Mouse (Mus musculus): ENCODE results near the gene Cacna1d. TPM values are rescaled to one million over a fixed set of nuclear protein-coding genes. Genes with fewer than 3 reads are reported as not detected.

Cacna1d gene
- polyA plus RNA-seq, 2 experiments, result 4.9 to 13.0 TPM

DNA sequence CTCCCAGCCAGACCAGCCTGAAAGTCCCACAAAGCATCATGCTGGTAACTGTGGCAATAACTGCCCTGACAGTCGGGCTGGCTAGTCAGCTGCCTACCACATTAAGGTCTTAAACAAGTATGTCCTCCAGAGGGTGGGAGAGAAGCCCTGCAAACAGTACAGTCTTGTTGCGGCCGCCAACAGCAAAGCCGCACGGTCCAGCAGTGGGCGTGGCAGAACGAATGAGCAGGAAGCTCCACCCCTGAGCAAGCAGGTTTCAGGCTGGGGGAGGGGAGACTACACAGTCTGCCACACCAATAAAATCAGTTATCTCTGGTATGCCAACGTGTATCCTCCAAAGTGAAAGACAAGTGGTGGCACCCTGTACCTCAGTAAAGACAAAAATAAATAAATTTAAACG is 61.6 kb downstream of the Cacna1d start:
- TF ChIP-seq POLR2A (IDR thresholded peaks at IDR 0.05; ENCODE audit: borderline replicate concordance, extremely low read depth, insufficient read depth, insufficient read length), result no peak
- H3K4me2 ChIP-seq (replicated peaks; ENCODE audit: low read depth, low read length, severe bottlenecking), result no peak overlapping the region
- no peak overlapping the region for H3K27ac ChIP-seq (replicated peaks; ENCODE audit: low read depth, low read length)
- H3K36me3 ChIP-seq (ENCODE audit: control insufficient read depth, insufficient read depth, low read length), result no peaks in the 10 kb centered on the region
- H3K9me3 ChIP-seq (ENCODE audit: control insufficient read depth, low read length), result no peaks in the 10 kb centered on the region
- no peaks in the 10 kb centered on the region for H3K27me3 ChIP-seq (ENCODE audit: control insufficient read depth, insufficient read depth, low read length)
- WGBS, result 61% methylated on average over 9 of the region's 9 CpGs
- DNase-seq (ENCODE audit: low spot score), result no peak
- no peak overlapping the region for H3K9ac ChIP-seq (ENCODE audit: low read depth, low read length, severe bottlenecking)
- H3K4me1 ChIP-seq (ENCODE audit: control insufficient read depth, insufficient read depth, low read length), result peaks cover 6% of the 10 kb centered on the region
- ATAC-seq (ENCODE audit: low FRiP score, low read depth), result no peak
- H3K4me3 ChIP-seq (replicated peaks; ENCODE audit: low read length), result no peak overlapping the region

DNA sequence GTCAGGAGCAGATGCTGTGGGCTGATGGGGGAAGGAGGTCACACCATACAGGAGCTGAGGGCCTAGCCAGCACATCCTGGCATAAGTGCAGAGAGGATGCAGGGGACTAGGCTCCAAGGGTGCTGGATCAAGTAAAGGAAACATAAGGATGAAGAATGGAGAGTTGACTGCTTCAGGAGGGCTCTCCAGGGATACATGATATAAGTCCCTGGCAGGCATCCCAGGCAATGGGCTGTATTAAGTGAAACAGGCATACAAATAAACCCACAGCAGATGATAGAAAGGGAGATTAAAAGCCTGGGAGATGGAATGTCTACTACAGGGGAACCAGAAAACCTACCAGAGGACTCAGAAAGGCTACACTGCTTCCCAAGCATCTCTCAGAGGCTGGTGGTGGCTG is 62.5 kb downstream of the Cacna1d start:
- no peak for TF ChIP-seq POLR2A (IDR thresholded peaks at IDR 0.05; ENCODE audit: borderline replicate concordance, extremely low read depth, insufficient read depth, insufficient read length)
- ATAC-seq (ENCODE audit: low FRiP score, low read depth) (peak; percentile 68; the same call in 1 of the 2 replicates), DNase-seq (ENCODE audit: low spot score) (peak; percentile 77)
- H3K9me3 ChIP-seq (ENCODE audit: control insufficient read depth, low read length), result no peaks in the 10 kb centered on the region
- H3K36me3 ChIP-seq (ENCODE audit: control insufficient read depth, insufficient read depth, low read length), result no peaks in the 10 kb centered on the region
- peaks cover 6% of the 10 kb centered on the region for H3K4me1 ChIP-seq (ENCODE audit: control insufficient read depth, insufficient read depth, low read length)
- no peak overlapping the region for H3K9ac ChIP-seq (ENCODE audit: low read depth, low read length, severe bottlenecking)
- no peak overlapping the region for H3K27ac ChIP-seq (replicated peaks; ENCODE audit: low read depth, low read length)
- H3K4me3 ChIP-seq (replicated peaks; ENCODE audit: low read length), result no peak overlapping the region
- H3K4me2 ChIP-seq (replicated peaks; ENCODE audit: low read depth, low read length, severe bottlenecking), result no peak overlapping the region
- H3K27me3 ChIP-seq (ENCODE audit: control insufficient read depth, insufficient read depth, low read length), result no peaks in the 10 kb centered on the region

DNA sequence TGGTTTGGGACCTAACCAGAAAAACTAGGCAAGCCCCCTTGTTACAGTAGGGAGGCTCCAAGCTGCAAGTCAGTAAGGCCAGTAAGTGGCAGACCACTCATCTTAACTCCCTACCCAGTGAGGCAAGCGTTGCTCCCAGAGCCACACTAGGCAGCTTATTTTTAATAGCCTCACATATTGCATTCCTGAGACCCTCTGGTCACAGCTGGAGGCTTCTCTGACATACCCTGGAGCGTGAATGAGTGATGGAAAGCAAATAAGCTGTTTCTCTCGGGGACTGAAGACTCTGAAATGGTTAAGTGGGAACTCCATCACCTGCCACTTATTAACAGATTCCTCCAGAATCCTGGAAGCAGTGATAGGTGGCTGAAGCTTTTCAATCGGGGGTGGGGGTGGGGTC is 65.4 kb downstream of the Cacna1d start:
- DNase-seq (ENCODE audit: low spot score) (no peak), ATAC-seq (ENCODE audit: low FRiP score, low read depth) (no peak)
- H3K4me3 ChIP-seq (replicated peaks; ENCODE audit: low read length), result no peak overlapping the region
- no peaks in the 10 kb centered on the region for H3K27me3 ChIP-seq (ENCODE audit: control insufficient read depth, insufficient read depth, low read length)
- H3K36me3 ChIP-seq (ENCODE audit: control insufficient read depth, insufficient read depth, low read length), result no peaks in the 10 kb centered on the region
- no peak overlapping the region for H3K9ac ChIP-seq (ENCODE audit: low read depth, low read length, severe bottlenecking)
- no peak overlapping the region for H3K27ac ChIP-seq (replicated peaks; ENCODE audit: low read depth, low read length)
- H3K9me3 ChIP-seq (ENCODE audit: control insufficient read depth, low read length), result no peaks in the 10 kb centered on the region
- no peak for TF ChIP-seq POLR2A (IDR thresholded peaks at IDR 0.05; ENCODE audit: borderline replicate concordance, extremely low read depth, insufficient read depth, insufficient read length)
- peaks cover 6% of the 10 kb centered on the region for H3K4me1 ChIP-seq (ENCODE audit: control insufficient read depth, insufficient read depth, low read length)
- 16% methylated on average over 4 of the region's 4 CpGs for WGBS
- no peak overlapping the region for H3K4me2 ChIP-seq (replicated peaks; ENCODE audit: low read depth, low read length, severe bottlenecking)

GRCm38 (mm10) chr14:30425175-30425574 is 66.1 kb downstream of the Cacna1d start:
- H3K27ac ChIP-seq (replicated peaks; ENCODE audit: low read depth, low read length), result no peak overlapping the region
- peaks cover 6% of the 10 kb centered on the region for H3K4me1 ChIP-seq (ENCODE audit: control insufficient read depth, insufficient read depth, low read length)
- H3K27me3 ChIP-seq (ENCODE audit: control insufficient read depth, insufficient read depth, low read length), result no peaks in the 10 kb centered on the region
- H3K4me3 ChIP-seq (replicated peaks; ENCODE audit: low read length), result no peak overlapping the region
- no peak for ATAC-seq (ENCODE audit: low FRiP score, low read depth)
- no peaks in the 10 kb centered on the region for H3K9me3 ChIP-seq (ENCODE audit: control insufficient read depth, low read length)
- TF ChIP-seq POLR2A (IDR thresholded peaks at IDR 0.05; ENCODE audit: borderline replicate concordance, extremely low read depth, insufficient read depth, insufficient read length), result no peak
- DNase-seq (ENCODE audit: low spot score), result no peak
- WGBS, result 64% methylated on average over 6 of the region's 6 CpGs
- H3K9ac ChIP-seq (ENCODE audit: low read depth, low read length, severe bottlenecking), result no peak overlapping the region
- no peaks in the 10 kb centered on the region for H3K36me3 ChIP-seq (ENCODE audit: control insufficient read depth, insufficient read depth, low read length)
- no peak overlapping the region for H3K4me2 ChIP-seq (replicated peaks; ENCODE audit: low read depth, low read length, severe bottlenecking)

GRCm38 (mm10) chr14:30424638-30425037 is 66.6 kb downstream of the Cacna1d start:
- 92% methylated on average over 4 of the region's 4 CpGs for whole genome bisulfite sequencing
- ATAC-seq (ENCODE audit: low FRiP score, low read depth), result no peak

More at GRCm38 (mm10) chr14:30424638-30425037, 66.6 kb downstream of the Cacna1d start:
- H3K36me3 ChIP-seq (ENCODE audit: control insufficient read depth, insufficient read depth, low read length), result no peaks in the 10 kb centered on the region
- no peak overlapping the region for H3K4me2 ChIP-seq (replicated peaks; ENCODE audit: low read depth, low read length, severe bottlenecking)
- TF ChIP-seq POLR2A (IDR thresholded peaks at IDR 0.05; ENCODE audit: borderline replicate concordance, extremely low read depth, insufficient read depth, insufficient read length), result no peak
- H3K4me1 ChIP-seq (ENCODE audit: control insufficient read depth, insufficient read depth, low read length), result peaks cover 6% of the 10 kb centered on the region
- H3K9ac ChIP-seq (ENCODE audit: low read depth, low read length, severe bottlenecking), result no peak overlapping the region
- no peak overlapping the region for H3K4me3 ChIP-seq (replicated peaks; ENCODE audit: low read length)
- H3K27ac ChIP-seq (replicated peaks; ENCODE audit: low read depth, low read length), result no peak overlapping the region
- H3K27me3 ChIP-seq (ENCODE audit: control insufficient read depth, insufficient read depth, low read length), result no peaks in the 10 kb centered on the region
- DNase-seq (ENCODE audit: low spot score), result no peak
- no peaks in the 10 kb centered on the region for H3K9me3 ChIP-seq (ENCODE audit: control insufficient read depth, low read length)

Measured in limb, embryonic 14.5 days (tissue).